Comparison of ENCODE assay signal across 7 mouse cellular contexts in genomic region chr13:23285191-23285920, GRCm38 (mm10). TPM values are rescaled to one million over a fixed set of nuclear protein-coding genes. Genes with fewer than 3 reads are reported as not detected.
A peak's percentile ranks its signal among the peaks of the same experiment; 100 is the strongest.
DNase-seq lines count a peak whose midpoint lies in the region; ATAC-seq and TF ChIP-seq lines count a peak whose summit lies in the region.

No protein-coding gene starts in this region.

- H3K4me2 ChIP-seq in lung, postnatal 0 days (replicated peaks; ENCODE audit: low read depth, low read length): peak overlapping the region; percentile 68
- H3K4me2 ChIP-seq in hindbrain, embryonic 13.5 days: peak overlapping the region; percentile 71
- H3K4me2 ChIP-seq in midbrain, embryonic 12.5 days (replicated peaks): peak overlapping the region; percentile 58

- H3K4me3 ChIP-seq in lung, postnatal 0 days (ENCODE audit: low read depth, low read length): peak overlapping the region; percentile 37
- H3K4me3 ChIP-seq in hindbrain, embryonic 13.5 days: peak overlapping the region; percentile 43
- H3K4me3 ChIP-seq in midbrain, embryonic 12.5 days: peak overlapping the region; percentile 40

- H3K9me3 ChIP-seq in lung, postnatal 0 days (ENCODE audit: low read length): no peaks in the 10 kb centered on the region
- H3K9me3 ChIP-seq in hindbrain, embryonic 13.5 days: no peaks in the 10 kb centered on the region
- H3K9me3 ChIP-seq in midbrain, embryonic 12.5 days: no peaks in the 10 kb centered on the region

- ATAC-seq in lung, postnatal 0 days: no peak
- ATAC-seq in hindbrain, embryonic 13.5 days (ENCODE audit: low FRiP score): peak; percentile 73
- peak; percentile 69 for ATAC-seq in midbrain, embryonic 12.5 days (ENCODE audit: low FRiP score, low read depth)
- no peak for ATAC-seq in CD4-positive, CD25-positive, alpha-beta regulatory T cell, adult 4 months
- ATAC-seq in activated CD4-positive, CD25-positive, alpha-beta regulatory T cell, adult 4 months: no peak

- 0 out of 2 replicates have a peak, but pooled peaks cover 4% of the 10 kb centered on the region for H3K27me3 ChIP-seq in lung, postnatal 0 days (replicated peaks; ENCODE audit: insufficient read depth, low read length)
- H3K27me3 ChIP-seq in hindbrain, embryonic 13.5 days: peaks cover 61% of the 10 kb centered on the region
- peaks cover 40% of the 10 kb centered on the region for H3K27me3 ChIP-seq in midbrain, embryonic 12.5 days

- H3K4me1 ChIP-seq in lung, postnatal 0 days (ENCODE audit: insufficient read depth, low read depth, low read length): peaks cover 7% of the 10 kb centered on the region; the same call in 1 of the 2 replicates
- peaks cover 16% of the 10 kb centered on the region for H3K4me1 ChIP-seq in hindbrain, embryonic 13.5 days (replicated peaks)
- peaks cover 11% of the 10 kb centered on the region; the same call in 1 of the 2 replicates for H3K4me1 ChIP-seq in midbrain, embryonic 12.5 days

- H3K27ac ChIP-seq in lung, postnatal 0 days (ENCODE audit: low read length): no peak overlapping the region
- H3K27ac ChIP-seq in hindbrain, embryonic 13.5 days: no peak overlapping the region
- H3K27ac ChIP-seq in midbrain, embryonic 12.5 days (replicated peaks): no peak overlapping the region

- H3K36me3 ChIP-seq in lung, postnatal 0 days (ENCODE audit: insufficient read depth, low read length): no peaks in the 10 kb centered on the region
- no peaks in the 10 kb centered on the region for H3K36me3 ChIP-seq in hindbrain, embryonic 13.5 days
- H3K36me3 ChIP-seq in midbrain, embryonic 12.5 days: no peaks in the 10 kb centered on the region

- no peak overlapping the region for H3K9ac ChIP-seq in lung, postnatal 0 days (replicated peaks; ENCODE audit: low read depth)
- H3K9ac ChIP-seq in hindbrain, embryonic 13.5 days: peak overlapping the region; percentile 59
- peak overlapping the region; percentile 35; the same call in 1 of the 2 replicates for H3K9ac ChIP-seq in midbrain, embryonic 12.5 days (replicated peaks)

- no peak for TF ChIP-seq EP300 in lung, postnatal 0 days (IDR thresholded peaks at IDR 0.05)

- 4% methylated on average over 22 of the region's 22 CpGs for WGBS in lung, postnatal 0 days
- 2% methylated on average over 22 of the region's 22 CpGs for WGBS in hindbrain, embryonic 13.5 days
- WGBS in midbrain, embryonic 12.5 days: 2% methylated on average over 22 of the region's 22 CpGs

- no peak for DNase-seq in lung, postnatal 0 days (ENCODE audit: low spot score)
- DNase-seq in lung, postnatal 25 days (ENCODE audit: low spot score): no peak
- peak; percentile 81 for DNase-seq in embryo, embryonic 10 days (ENCODE audit: low spot score)

- TF ChIP-seq CTCF in lung, postnatal 0 days (IDR thresholded peaks at IDR 0.05): no peak

RNA-seq across cellular contexts. Expression of gene Vmn1r223, which starts 38.4 kb away (rescaled TPM):
- polyA plus RNA-seq in lung, postnatal 0 days (2015; fragmentation: Nextera tagmentation; extraction: Ambion mirVana): not detected in 2 replicates
- polyA plus RNA-seq in hindbrain, embryonic 13.5 days (2015; fragmentation: Nextera tagmentation; extraction: Ambion mirVana): not detected in 2 replicates
- polyA plus RNA-seq in midbrain, embryonic 12.5 days (2016; fragmentation: Nextera tagmentation; extraction: Ambion mirVana): not detected in 2 replicates
- not detected for polyA plus RNA-seq in CD4-positive, CD25-positive, alpha-beta regulatory T cell, adult 4 months (2017; shearing (Covaris generic))
- polyA plus RNA-seq in activated CD4-positive, CD25-positive, alpha-beta regulatory T cell, adult 4 months (2017; shearing (Covaris generic)): not detected

RNA-seq across cellular contexts. Expression of gene Vmn1r222, which starts 49.6 kb away (rescaled TPM):
- not detected in 2 replicates for polyA plus RNA-seq in lung, postnatal 0 days (2015; fragmentation: Nextera tagmentation; extraction: Ambion mirVana)
- not detected in 2 replicates for polyA plus RNA-seq in hindbrain, embryonic 13.5 days (2015; fragmentation: Nextera tagmentation; extraction: Ambion mirVana)
- polyA plus RNA-seq in midbrain, embryonic 12.5 days (2016; fragmentation: Nextera tagmentation; extraction: Ambion mirVana): not detected in 2 replicates
- not detected for polyA plus RNA-seq in CD4-positive, CD25-positive, alpha-beta regulatory T cell, adult 4 months (2017; shearing (Covaris generic))
- not detected for polyA plus RNA-seq in activated CD4-positive, CD25-positive, alpha-beta regulatory T cell, adult 4 months (2017; shearing (Covaris generic))

Comparison
In these comparisons a context has a peak if more than half of its experiments do, and no peak if none do; other contexts are left out.
1. ATAC-seq: peak in hindbrain, embryonic 13.5 days (single experiment) and midbrain, embryonic 12.5 days (single experiment); none in lung, postnatal 0 days (single experiment), CD4-positive, CD25-positive, alpha-beta regulatory T cell, adult 4 months (single experiment) and activated CD4-positive, CD25-positive, alpha-beta regulatory T cell, adult 4 months (single experiment).
2. Peak in every context shown above with its lines, with median percentiles within 50 percentile points of each other: H3K4me2 ChIP-seq and H3K4me3 ChIP-seq.